Mouse (Mus musculus) thymus, postnatal 10 days (tissue): ENCODE measurements around the gene Arhgap33.
A peak's percentile ranks its signal among the peaks of the same experiment; 100 is the strongest.
"Not testable (repeated sequence)": the region's sequence is repeated elsewhere in the genome, so short reads cannot be mapped to it uniquely, and the experiment has no call there.

Source experiments
- DNase-seq, 2 experiments: peaks; one replicate each; pipeline ENCODE4 v3.0.0; 2021; ENCODE audit warnings: low spot score in 2 of 2

Arhgap33 gene

GRCm38 (mm10) chr7:30553021-30553589 lies 18.2 kb upstream of the Arhgap33 start:
- DNase-seq = peak in 1 of 2 experiments; percentile 34

GRCm38 (mm10) chr7:30552102-30553020 lies 17.5 kb upstream of the Arhgap33 start, which contains the start of the genes Hspb6 and Proser3:
TSS of gene Hspb6 (plus strand) at chr7:30552178.
TSS of gene Proser3 (minus strand) at chr7:30552299.
- DNase-seq = peak; percentile 95

- DNase-seq = peak in 1 of 2 experiments; percentile 55
These were observed 16.7 kb upstream of the Arhgap33 start for GRCm38 (mm10) chr7:30551445-30552101.

DNA sequence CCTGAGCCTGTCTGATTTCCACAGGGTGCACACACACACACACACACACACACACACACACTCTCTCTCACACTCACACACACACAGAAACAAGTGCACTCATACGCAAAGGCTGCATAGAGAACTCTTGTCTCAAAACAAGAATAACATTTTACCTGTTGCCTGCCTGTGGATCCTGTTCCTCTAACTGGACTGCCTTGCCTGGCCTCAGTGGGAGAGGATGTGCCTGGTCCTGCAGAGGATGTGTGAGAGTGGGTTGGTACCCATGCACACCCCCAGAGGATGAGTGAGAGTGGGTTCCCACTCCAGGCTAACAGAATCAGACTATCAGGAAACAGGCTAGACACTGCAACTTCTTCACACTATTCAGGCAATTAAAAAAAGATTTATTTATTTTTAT lies 15.7 kb upstream of the Arhgap33 start:
- DNase-seq = no peak

DNA sequence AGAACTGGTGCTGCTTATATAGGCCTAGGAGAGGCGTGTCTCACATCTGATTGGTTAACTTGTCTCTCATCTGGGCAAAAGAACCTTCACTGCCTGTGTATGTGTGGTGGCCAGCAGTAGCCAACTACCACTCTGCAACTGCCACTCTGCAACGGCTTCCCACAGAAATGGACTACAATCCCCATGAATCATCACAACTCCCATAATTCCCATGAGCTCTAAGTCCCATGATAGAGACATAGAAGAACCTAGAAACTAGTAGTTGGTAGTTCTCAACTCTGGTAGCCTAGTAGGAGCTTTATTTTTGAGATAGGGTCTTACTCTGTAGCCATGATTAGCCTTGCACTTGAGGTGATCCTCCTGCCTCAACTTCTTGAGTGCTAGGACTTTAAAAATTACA lies 15.0 kb upstream of the Arhgap33 start:
- no peak for DNase-seq

DNA sequence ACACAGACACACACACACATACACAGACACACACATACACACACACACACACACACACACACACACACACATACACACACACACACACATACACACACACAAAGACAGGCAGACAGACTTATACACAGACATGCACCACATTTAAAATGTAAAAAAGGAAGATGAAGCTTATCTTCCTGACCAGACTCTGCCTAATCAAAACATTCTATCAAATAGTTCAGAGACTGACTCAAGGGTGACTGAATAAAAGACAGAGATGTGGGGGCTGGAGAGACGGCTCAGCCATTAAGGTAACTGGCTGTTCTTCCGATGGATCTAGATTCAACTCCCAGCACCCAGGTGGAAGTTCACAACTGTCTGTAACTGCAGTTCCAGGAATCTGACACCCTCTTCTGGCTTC lies 9.5 kb upstream of the Arhgap33 start:
- DNase-seq = no peak

- DNase-seq = no peak
These were observed 5.7 kb upstream of the Arhgap33 start for GRCm38 (mm10) chr7:30540572-30540971.

DNA sequence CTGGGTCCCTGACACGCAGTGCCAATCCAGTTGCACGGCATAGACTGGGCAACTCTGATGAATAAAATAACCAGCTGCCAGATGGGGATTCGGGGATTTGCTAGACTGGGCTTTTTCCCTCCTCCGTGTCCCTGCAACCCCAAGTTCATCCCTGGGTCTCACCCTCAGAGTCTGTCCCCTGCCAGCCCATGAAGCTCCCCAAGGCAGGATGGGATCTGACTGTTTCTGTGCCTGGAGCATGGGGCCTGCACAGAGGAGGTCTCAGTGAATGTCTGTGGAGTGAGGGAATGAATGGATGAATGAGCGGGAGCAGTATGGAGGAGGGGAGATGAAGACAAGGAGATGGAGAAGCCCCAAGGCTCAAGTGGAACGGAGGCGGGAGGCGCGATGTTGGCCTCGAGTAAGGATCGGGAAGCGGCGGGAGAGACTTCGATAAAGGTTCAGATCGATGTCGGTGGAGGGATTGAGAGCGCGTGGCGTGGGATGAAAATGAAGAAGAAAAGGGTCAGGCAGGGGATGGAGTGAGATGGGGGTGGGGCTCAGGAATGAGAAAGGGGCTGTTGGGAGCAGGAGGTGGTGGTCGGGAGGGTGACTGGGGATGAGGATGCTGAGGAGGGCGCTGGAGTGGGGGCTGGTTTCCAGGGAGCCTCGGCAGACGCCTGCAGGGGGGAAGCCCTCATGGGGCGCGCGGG lies 773 bp downstream of the Arhgap33 start:
- DNase-seq = no peak

DNA sequence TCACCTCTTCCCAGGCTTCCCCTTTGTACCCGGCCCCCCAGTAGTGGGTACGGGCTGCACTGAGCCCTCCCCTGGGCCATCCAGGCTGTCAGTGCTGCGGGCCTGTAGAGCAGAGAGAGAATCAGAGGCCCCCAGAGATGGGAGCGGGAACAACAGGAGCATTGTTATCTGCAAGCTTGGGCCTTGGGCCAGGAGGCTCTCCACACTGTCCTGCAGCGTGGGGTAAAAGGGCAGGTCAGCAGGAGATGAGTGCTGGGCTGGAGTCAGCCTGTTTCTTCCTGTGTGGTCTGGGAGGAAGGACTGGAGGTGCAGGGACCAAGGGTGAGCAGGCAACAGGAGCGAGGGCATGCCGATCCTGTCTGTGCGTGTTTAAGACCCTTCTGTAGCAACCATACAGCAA lies 1.9 kb downstream of the Arhgap33 start:
- DNase-seq = no peak

GRCm38 (mm10) chr7:30531291-30531815 lies 3.5 kb downstream of the Arhgap33 start:
- DNase-seq = no peak

GRCm38 (mm10) chr7:30526981-30527380 lies 7.9 kb downstream of the Arhgap33 start:
- no peak for DNase-seq

- DNase-seq = no peak
These were observed 8.5 kb downstream of the Arhgap33 start for GRCm38 (mm10) chr7:30526399-30526798.

GRCm38 (mm10) chr7:30525954-30526353 lies 8.9 kb downstream of the Arhgap33 start:
- no peak for DNase-seq

- DNase-seq = no peak
These were observed 10.4 kb downstream of the Arhgap33 start for GRCm38 (mm10) chr7:30524487-30524886.

GRCm38 (mm10) chr7:30522871-30523270 lies 12.0 kb downstream of the Arhgap33 start:
- DNase-seq = no peak

DNA sequence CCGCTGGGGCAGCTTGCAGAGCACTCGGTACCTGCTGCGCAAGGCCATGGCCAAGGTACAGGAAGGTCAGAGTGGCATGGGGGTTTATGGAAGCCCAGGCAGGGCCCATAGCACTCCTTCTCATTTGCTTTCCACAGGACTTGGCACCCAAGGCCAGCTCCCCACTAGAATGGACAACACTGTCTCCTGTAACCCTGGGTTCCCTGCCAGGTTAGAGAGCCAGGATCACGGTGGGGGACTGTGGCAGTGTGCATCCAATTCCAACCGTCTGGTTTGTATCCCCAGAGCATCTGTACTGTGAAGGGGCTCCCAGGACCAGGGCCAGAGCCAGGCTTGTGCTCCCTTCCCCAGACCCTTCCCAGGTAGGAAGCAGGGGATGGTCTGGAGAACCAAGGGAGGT lies 14.0 kb downstream of the Arhgap33 start:
- no peak for DNase-seq

DNA sequence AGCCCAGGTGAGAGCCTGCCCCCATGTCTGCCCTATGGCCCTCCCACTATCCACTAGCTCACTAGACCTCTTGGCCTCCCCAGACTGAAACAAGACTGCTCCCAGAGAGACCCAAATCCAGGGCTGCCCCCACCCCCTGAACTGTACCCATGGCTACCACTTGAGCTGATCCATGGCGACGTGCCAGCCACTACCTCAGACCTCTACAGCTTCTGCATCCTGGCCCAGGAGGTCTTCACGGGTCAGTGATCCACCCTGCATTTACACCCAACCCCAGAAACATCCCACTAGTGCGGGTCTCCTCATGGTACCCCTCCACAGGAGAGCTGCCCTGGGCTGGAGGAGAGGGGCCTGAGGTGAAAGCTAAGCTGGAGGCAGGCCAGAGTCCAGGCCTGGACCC lies 14.5 kb downstream of the Arhgap33 start:
- no peak for DNase-seq

DNA sequence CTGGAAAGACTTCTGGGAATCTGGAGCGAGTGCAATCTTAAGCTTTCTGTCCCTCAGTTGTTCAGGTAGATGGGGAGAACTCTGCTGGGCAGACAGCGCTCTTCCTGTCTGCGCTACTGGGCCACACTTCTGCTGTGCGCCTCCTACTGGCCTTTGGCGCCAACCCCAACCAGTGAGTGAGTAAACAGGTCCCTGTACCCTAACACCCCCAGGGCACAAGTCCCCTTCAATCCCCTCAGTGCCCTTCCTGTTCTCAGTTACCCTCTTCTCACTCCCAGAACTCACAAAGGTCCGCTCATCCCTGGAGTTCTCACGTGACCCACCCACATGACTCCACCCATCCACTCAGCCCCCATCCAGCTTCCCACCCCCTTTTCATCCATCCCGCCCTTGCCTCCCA lies 16.5 kb downstream of the Arhgap33 start:
- no peak for DNase-seq

DNA sequence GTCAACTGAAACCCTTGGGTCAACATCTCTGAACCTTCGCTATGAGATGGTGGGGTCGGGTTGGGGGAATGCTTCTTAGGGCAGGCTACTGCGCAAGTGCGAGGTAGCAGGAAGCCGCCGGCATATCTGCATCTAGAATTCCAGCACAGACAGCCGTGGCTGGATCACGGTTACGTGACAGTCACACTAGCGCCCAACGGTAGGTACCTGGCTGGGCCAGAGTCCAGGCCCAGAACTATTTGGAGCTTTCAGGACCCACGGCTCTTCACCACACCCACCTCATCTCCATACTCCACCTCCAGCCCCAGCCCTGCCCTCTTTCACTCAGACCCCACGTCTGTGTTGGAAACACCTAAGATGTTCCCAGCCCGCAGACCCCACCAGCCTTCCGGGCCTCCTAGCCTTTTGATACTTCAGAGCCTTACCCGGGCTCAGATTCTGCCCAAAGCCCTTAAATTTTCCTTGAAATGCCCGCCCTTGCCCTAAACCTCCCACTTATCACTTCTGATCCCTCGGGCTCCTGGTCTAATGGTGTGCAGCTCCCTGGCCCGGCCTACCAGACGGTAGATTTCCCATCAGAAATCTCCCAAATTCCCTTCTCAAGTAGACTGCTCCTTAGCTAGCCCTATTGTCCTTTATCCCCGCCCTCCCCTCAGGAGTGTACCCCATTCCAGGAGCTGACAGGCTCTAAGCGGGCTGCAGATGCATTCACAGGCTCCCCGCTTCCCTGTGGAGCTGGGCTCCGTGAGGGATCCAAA lies 19.7 kb downstream of the Arhgap33 start:
- no peak for DNase-seq

DNA sequence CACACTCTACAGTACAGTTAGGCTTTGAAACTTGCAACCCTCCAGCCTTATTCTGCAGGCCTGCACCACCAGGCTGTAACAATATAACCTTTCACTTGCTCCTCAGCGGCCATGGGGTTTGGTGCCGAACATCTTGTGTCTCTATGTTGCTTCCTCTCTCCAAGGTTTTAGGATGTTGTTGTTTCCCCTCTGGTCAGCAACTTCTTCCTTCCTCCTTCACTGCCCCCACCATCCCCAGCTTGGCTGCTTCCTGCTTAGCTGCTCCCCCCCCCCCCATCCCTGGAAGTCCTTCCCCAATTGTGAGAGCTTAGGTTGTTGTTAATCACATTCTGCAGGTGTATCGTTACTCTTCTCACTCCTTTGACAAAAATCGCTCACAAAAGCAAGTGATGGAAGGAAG lies 26.8 kb downstream of the Arhgap33 start:
- no peak for DNase-seq

- DNase-seq = not testable (repeated sequence)
These were observed 33.7 kb downstream of the Arhgap33 start for GRCm38 (mm10) chr7:30501159-30501558.
